ENCODE assay signal across 27 mouse cellular contexts in the genomic region with DNA sequence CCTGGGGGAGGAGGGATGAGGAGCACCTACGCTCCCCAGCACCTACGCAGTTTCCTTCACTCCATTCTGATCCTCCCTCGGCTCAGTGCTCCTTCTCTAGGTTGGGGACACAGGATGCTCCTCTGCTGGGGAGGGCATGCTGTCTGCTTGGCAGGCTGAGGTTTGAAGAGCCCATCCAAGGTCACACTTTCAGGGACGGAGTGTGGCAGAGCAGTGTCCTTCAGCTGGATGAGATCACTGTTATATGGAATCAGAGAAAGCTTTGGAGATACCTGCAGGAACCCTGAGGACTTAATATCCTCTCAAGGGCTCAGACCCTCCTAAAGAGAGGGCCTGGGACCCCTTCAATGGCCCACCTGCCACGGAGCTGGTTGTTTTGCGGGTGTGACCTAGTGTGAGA.
"Had no signal": no experiment of that assay in that cellular context is flagged by ENCODE, and none has a peak within 500 bp of the region (broad histone marks: within the 10 kb centered on the region; RNA-seq: fewer than 3 reads in every experiment).

No protein-coding gene starts in this region.

- H3K4me3 ChIP-seq: gastrocnemius, adult 2 months; heart, adult 2 months; heart, embryonic 12.5 days; hindbrain, embryonic 10.5 days; hindbrain, embryonic 12.5 days; intestine, embryonic 15.5 days; limb, embryonic 10.5 days; limb, embryonic 12.5 days; liver, embryonic 13.5 days; liver, embryonic 15.5 days had no signal

- H3K27me3 ChIP-seq: hindbrain, embryonic 12.5 days; liver, embryonic 13.5 days; liver, embryonic 15.5 days had no signal

- H3K27ac ChIP-seq: gastrocnemius, adult 2 months; heart, adult 2 months; hindbrain, embryonic 12.5 days; hindbrain, embryonic 14.5 days; intestine, embryonic 15.5 days; limb, embryonic 10.5 days; limb, embryonic 12.5 days; liver, embryonic 13.5 days; liver, embryonic 15.5 days had no signal

- ATAC-seq: hindbrain, embryonic 16.5 days; inflammation-experienced regulatory T-cells, adult 6 months; intestine, embryonic 15.5 days; intestine, postnatal 0 days had no signal

- DNase-seq: gastrocnemius, adult 2 months; gastrocnemius, postnatal 14 days; gastrocnemius, postnatal 36 days; heart, adult 11 months; heart, adult 2 months; heart, postnatal 10 days; heart, postnatal 4 days; kidney, adult 18-20 months; kidney, adult 8-10 months; kidney, postnatal 10 days; kidney, postnatal 25 days; layer of hippocampus, adult 9-11 months; layer of hippocampus, postnatal 36 days; liver; liver, embryonic 13.5 days had no signal

- H3K9me3 ChIP-seq: heart, embryonic 12.5 days; hindbrain, embryonic 10.5 days; hindbrain, embryonic 12.5 days; intestine, embryonic 15.5 days; limb, embryonic 10.5 days; liver, embryonic 15.5 days had no signal

- H3K4me2 ChIP-seq: heart, embryonic 12.5 days; hindbrain, embryonic 12.5 days; hindbrain, embryonic 14.5 days; intestine, embryonic 15.5 days; limb, embryonic 12.5 days; liver, embryonic 11.5 days; liver, embryonic 13.5 days; liver, embryonic 15.5 days had no signal

- H3K36me3 ChIP-seq: heart, embryonic 12.5 days; hindbrain, embryonic 10.5 days; hindbrain, embryonic 12.5 days; intestine, embryonic 15.5 days; limb, embryonic 10.5 days; limb, embryonic 12.5 days; liver, embryonic 13.5 days; liver, embryonic 15.5 days had no signal

- H3K9ac ChIP-seq: heart, embryonic 12.5 days; hindbrain, embryonic 12.5 days; hindbrain, embryonic 14.5 days; intestine, embryonic 15.5 days; limb, embryonic 12.5 days; liver, embryonic 13.5 days; liver, embryonic 15.5 days had no signal

- H3K4me1 ChIP-seq: heart, embryonic 12.5 days; intestine, embryonic 15.5 days; limb, embryonic 10.5 days; limb, embryonic 12.5 days; liver, embryonic 13.5 days; liver, embryonic 15.5 days had no signal
